In the genomic region with DNA sequence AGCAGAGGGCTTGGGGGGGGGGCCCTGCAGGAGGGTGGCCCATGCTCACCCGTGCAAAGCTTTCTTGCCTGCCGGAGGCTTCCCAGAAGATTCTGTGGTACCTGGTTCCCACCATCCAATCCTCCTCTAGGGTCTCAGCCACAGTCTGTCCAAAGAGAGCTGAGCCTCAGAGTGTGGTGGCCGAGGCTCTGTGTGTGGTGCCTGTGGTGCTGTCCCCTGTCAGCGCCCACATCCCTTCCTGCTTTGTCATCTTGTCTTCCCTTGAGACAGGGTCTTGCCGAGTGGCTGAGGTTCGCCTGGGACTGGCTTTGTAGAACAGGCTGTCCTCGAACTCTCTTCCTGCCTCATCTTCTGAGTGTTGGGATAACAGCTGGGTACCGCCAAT, we compare ENCODE assay signal across 22 mouse cellular contexts. TPM values are rescaled to one million over a fixed set of nuclear protein-coding genes. Genes with fewer than 3 reads are reported as not detected.
DNase-seq lines count a peak whose midpoint lies in the region; ATAC-seq lines count a peak whose summit lies in the region.
"Had no signal": no experiment of that assay in that cellular context is flagged by ENCODE, and none has a peak within 500 bp of the region (broad histone marks: within the 10 kb centered on the region; RNA-seq: fewer than 3 reads in every experiment).

No protein-coding gene starts in this region.

- H3K36me3 ChIP-seq in kidney, embryonic 15.5 days = no peaks in the 10 kb centered on the region
- H3K36me3 ChIP-seq in lung, embryonic 15.5 days = no peaks in the 10 kb centered on the region
- no peaks in the 10 kb centered on the region for H3K36me3 ChIP-seq in midbrain, embryonic 11.5 days (ENCODE audit: control insufficient read depth, insufficient read depth, low read length)
- H3K36me3 ChIP-seq in midbrain, embryonic 14.5 days (ENCODE audit: control insufficient read depth, insufficient read depth, low read length) = no peaks in the 10 kb centered on the region
- H3K36me3 ChIP-seq: embryonic facial prominence, embryonic 10.5 days; embryonic facial prominence, embryonic 13.5 days; forebrain, embryonic 12.5 days; forebrain, embryonic 15.5 days; G1E; heart, embryonic 13.5 days; hindbrain, embryonic 12.5 days; hindbrain, embryonic 15.5 days had no signal

- no peak overlapping the region for H3K4me2 ChIP-seq in kidney, embryonic 15.5 days
- H3K4me2 ChIP-seq in lung, embryonic 15.5 days = no peak overlapping the region; the same call in 1 of the 2 replicates
- H3K4me2 ChIP-seq in midbrain, embryonic 11.5 days = no peak overlapping the region
- no peak overlapping the region for H3K4me2 ChIP-seq in midbrain, embryonic 14.5 days (ENCODE audit: low read length)
- H3K4me2 ChIP-seq: embryonic facial prominence, embryonic 13.5 days; forebrain, embryonic 12.5 days; forebrain, embryonic 15.5 days; heart, embryonic 13.5 days; hindbrain, embryonic 12.5 days; hindbrain, embryonic 15.5 days had no signal

- H3K9ac ChIP-seq in kidney, embryonic 15.5 days = no peak overlapping the region
- H3K9ac ChIP-seq in lung, embryonic 15.5 days = no peak overlapping the region
- no peak overlapping the region for H3K9ac ChIP-seq in midbrain, embryonic 11.5 days (ENCODE audit: low read length)
- H3K9ac ChIP-seq in midbrain, embryonic 14.5 days (replicated peaks; ENCODE audit: low read length) = no peak overlapping the region
- H3K9ac ChIP-seq: embryonic facial prominence, embryonic 13.5 days; forebrain, embryonic 12.5 days; forebrain, embryonic 15.5 days; heart, embryonic 13.5 days; hindbrain, embryonic 12.5 days; hindbrain, embryonic 15.5 days had no signal

- WGBS in kidney, embryonic 15.5 days = 70% methylated on average over 8 of the region's 8 CpGs
- WGBS in lung, embryonic 15.5 days = 40% methylated on average over 8 of the region's 8 CpGs
- 82% methylated on average over 8 of the region's 8 CpGs for WGBS in midbrain, embryonic 11.5 days
- 84% methylated on average over 8 of the region's 8 CpGs for WGBS in midbrain, embryonic 14.5 days

- no peak overlapping the region for H3K4me3 ChIP-seq in kidney, embryonic 15.5 days (replicated peaks)
- H3K4me3 ChIP-seq in lung, embryonic 15.5 days = no peak overlapping the region
- H3K4me3 ChIP-seq in midbrain, embryonic 11.5 days (ENCODE audit: low read depth, low read length) = no peak overlapping the region
- no peak overlapping the region for H3K4me3 ChIP-seq in midbrain, embryonic 14.5 days (replicated peaks; ENCODE audit: low read depth, low read length)
- no peak overlapping the region for H3K4me3 ChIP-seq in brown adipose tissue, adult 24 weeks (ENCODE audit: insufficient read depth, low read depth, low read length)
- H3K4me3 ChIP-seq: embryonic facial prominence, embryonic 10.5 days; embryonic facial prominence, embryonic 13.5 days; erythroblast, embryonic 14.5 days; forebrain, embryonic 12.5 days; forebrain, embryonic 15.5 days; heart, embryonic 13.5 days; hindbrain, embryonic 12.5 days; hindbrain, embryonic 15.5 days had no signal

- ATAC-seq in kidney, embryonic 15.5 days (replicated peaks; ENCODE audit: low FRiP score) = 0 out of 2 replicates have a peak, but pooled peaks have one; percentile 4
- peak; percentile 53 for ATAC-seq in lung, embryonic 15.5 days (ENCODE audit: borderline replicate concordance, extremely low read depth, low FRiP score, low TSS enrichment)
- ATAC-seq in midbrain, embryonic 11.5 days (ENCODE audit: low FRiP score) = no peak
- ATAC-seq in midbrain, embryonic 14.5 days (ENCODE audit: low FRiP score, low TSS enrichment) = no peak
- ATAC-seq: forebrain, embryonic 15.5 days had no signal

- H3K4me1 ChIP-seq in kidney, embryonic 15.5 days = peaks cover 9% of the 10 kb centered on the region
- H3K4me1 ChIP-seq in lung, embryonic 15.5 days = peaks cover 14% of the 10 kb centered on the region
- no peaks in the 10 kb centered on the region for H3K4me1 ChIP-seq in midbrain, embryonic 11.5 days (ENCODE audit: control insufficient read depth, insufficient read depth, low read length)
- no peaks in the 10 kb centered on the region for H3K4me1 ChIP-seq in midbrain, embryonic 14.5 days (ENCODE audit: control insufficient read depth, insufficient read depth, low read length)
- H3K4me1 ChIP-seq in brown adipose tissue, adult 24 weeks (ENCODE audit: control insufficient read depth, insufficient read depth, insufficient read length, low read length) = peaks cover 4% of the 10 kb centered on the region; the same call in 1 of the 2 replicates
- H3K4me1 ChIP-seq: forebrain, embryonic 12.5 days; forebrain, embryonic 15.5 days; hindbrain, embryonic 12.5 days; hindbrain, embryonic 15.5 days had no signal

- no peak overlapping the region for H3K27ac ChIP-seq in kidney, embryonic 15.5 days
- H3K27ac ChIP-seq in lung, embryonic 15.5 days = peak overlapping the region; percentile 10; the same call in 1 of the 2 replicates
- H3K27ac ChIP-seq in midbrain, embryonic 11.5 days (ENCODE audit: low read depth, low read length) = no peak overlapping the region
- no peak overlapping the region for H3K27ac ChIP-seq in midbrain, embryonic 14.5 days (replicated peaks; ENCODE audit: low read depth, low read length)
- H3K27ac ChIP-seq in brown adipose tissue, adult 24 weeks (replicated peaks; ENCODE audit: low read depth, low read length) = peak overlapping the region; percentile 53
- H3K27ac ChIP-seq: embryonic facial prominence, embryonic 10.5 days; embryonic facial prominence, embryonic 13.5 days; forebrain, embryonic 12.5 days; forebrain, embryonic 15.5 days; heart, embryonic 13.5 days; hindbrain, embryonic 12.5 days; hindbrain, embryonic 15.5 days had no signal

- no peak for DNase-seq in kidney, adult 11 months
- DNase-seq in lung, adult 18-20 months = no peak
- peak; percentile 14 for DNase-seq in midbrain, embryonic 11.5 days (ENCODE audit: low spot score, missing footprints)
- DNase-seq in midbrain, embryonic 14.5 days = no peak
- DNase-seq: B cell, adult 2 months; cerebellum, adult 11-12 months; cerebellum, adult 8-10 months; cerebellum, postnatal 10 days; cerebellum, postnatal 36 days; embryo, embryonic 11 days had no signal

- peaks cover 9% of the 10 kb centered on the region for H3K27me3 ChIP-seq in kidney, embryonic 15.5 days
- H3K27me3 ChIP-seq in lung, embryonic 15.5 days = peaks cover 4% of the 10 kb centered on the region
- H3K27me3 ChIP-seq in midbrain, embryonic 11.5 days (ENCODE audit: control insufficient read depth, insufficient read depth, low read length) = no peaks in the 10 kb centered on the region
- H3K27me3 ChIP-seq in midbrain, embryonic 14.5 days (ENCODE audit: control insufficient read depth, insufficient read depth, low read length) = no peaks in the 10 kb centered on the region
- H3K27me3 ChIP-seq: forebrain, embryonic 15.5 days had no signal

- no peaks in the 10 kb centered on the region for H3K9me3 ChIP-seq in kidney, embryonic 15.5 days (replicated peaks)
- no peaks in the 10 kb centered on the region for H3K9me3 ChIP-seq in lung, embryonic 15.5 days
- H3K9me3 ChIP-seq in midbrain, embryonic 11.5 days (ENCODE audit: control insufficient read depth, low read length) = no peaks in the 10 kb centered on the region
- no peaks in the 10 kb centered on the region for H3K9me3 ChIP-seq in midbrain, embryonic 14.5 days (ENCODE audit: control insufficient read depth, low read length)
- H3K9me3 ChIP-seq: embryonic facial prominence, embryonic 10.5 days; embryonic facial prominence, embryonic 13.5 days; forebrain, embryonic 12.5 days; forebrain, embryonic 15.5 days; G1E; heart, embryonic 13.5 days; hindbrain, embryonic 12.5 days; hindbrain, embryonic 15.5 days had no signal

RNA-seq across cellular contexts. Expression of a gene that starts 9.8 kb away (rescaled TPM):
- 1.9 and 3.1 TPM in 2 replicates for polyA plus RNA-seq in kidney, embryonic 15.5 days (2015; fragmentation: Nextera tagmentation; extraction: Ambion mirVana)
- polyA plus RNA-seq in lung, embryonic 15.5 days (2015; fragmentation: Nextera tagmentation; extraction: Ambion mirVana) = 1.7 and 3.4 TPM in 2 replicates
- polyA plus RNA-seq in midbrain, embryonic 11.5 days (2014; fragmentation: Nextera tagmentation; extraction: Ambion mirVana) = 0.25 TPM in 1 of 2 replicates, not detected in the other
- not detected in 2 replicates for polyA plus RNA-seq in midbrain, embryonic 14.5 days (2014; fragmentation: Nextera tagmentation; extraction: Ambion mirVana)
- polyA plus RNA-seq in brown adipose tissue, adult 24 weeks (2012; ENCODE audit: insufficient read depth, insufficient read length, missing spikeins) = 60.4 and 84.2 TPM in 2 replicates
- polyA plus RNA-seq: erythroblast, embryonic 14.5 days; G1E had no signal

RNA-seq across cellular contexts. Expression of a gene that starts 49.3 kb away (rescaled TPM):
- 3.6 and 4.5 TPM in 2 replicates for polyA plus RNA-seq in kidney, embryonic 15.5 days (2015; fragmentation: Nextera tagmentation; extraction: Ambion mirVana)
- 3.0 and 3.2 TPM in 2 replicates for polyA plus RNA-seq in lung, embryonic 15.5 days (2015; fragmentation: Nextera tagmentation; extraction: Ambion mirVana)
- 2.6 and 3.5 TPM in 2 replicates for polyA plus RNA-seq in midbrain, embryonic 11.5 days (2014; fragmentation: Nextera tagmentation; extraction: Ambion mirVana)
- polyA plus RNA-seq in midbrain, embryonic 14.5 days (2014; fragmentation: Nextera tagmentation; extraction: Ambion mirVana) = 6.2 and 7.2 TPM in 2 replicates
- 1.9 and 3.2 TPM in 2 replicates for polyA plus RNA-seq in brown adipose tissue, adult 24 weeks (2012; ENCODE audit: insufficient read depth, insufficient read length, missing spikeins)
- polyA plus RNA-seq: erythroblast, embryonic 14.5 days; G1E had no signal

Comparison
In these comparisons a context has a peak if more than half of its experiments do, and no peak if none do; other contexts are left out.
1. ATAC-seq: peak in kidney, embryonic 15.5 days (single experiment) and lung, embryonic 15.5 days (single experiment); none in midbrain, embryonic 11.5 days (single experiment) and midbrain, embryonic 14.5 days (single experiment).
2. H3K27ac ChIP-seq: peak in lung, embryonic 15.5 days (single experiment) and brown adipose tissue, adult 24 weeks (single experiment); none in kidney, embryonic 15.5 days (single experiment), midbrain, embryonic 11.5 days (single experiment) and midbrain, embryonic 14.5 days (single experiment).
3. RNA of a gene that starts 9.8 kb away (polyA plus RNA-seq): 60.4 to 84.2 TPM in brown adipose tissue, adult 24 weeks; 1.7 to 3.4 TPM in lung, embryonic 15.5 days, 1.9 to 3.1 TPM in kidney, embryonic 15.5 days, 0.25 TPM in midbrain, embryonic 11.5 days and not detected in midbrain, embryonic 14.5 days; every median in the first group is over 10 times any median in the second.